Mouse (Mus musculus): Measurements from ENCODE around the gene Otud7a. TPM values are rescaled to one million over a fixed set of nuclear protein-coding genes. Genes with fewer than 3 reads are reported as not detected.

Gene Otud7a
- 0.32 and 0.43 TPM in 2 replicates for polyA plus RNA-seq (2012; rRNA removed)

DNA sequence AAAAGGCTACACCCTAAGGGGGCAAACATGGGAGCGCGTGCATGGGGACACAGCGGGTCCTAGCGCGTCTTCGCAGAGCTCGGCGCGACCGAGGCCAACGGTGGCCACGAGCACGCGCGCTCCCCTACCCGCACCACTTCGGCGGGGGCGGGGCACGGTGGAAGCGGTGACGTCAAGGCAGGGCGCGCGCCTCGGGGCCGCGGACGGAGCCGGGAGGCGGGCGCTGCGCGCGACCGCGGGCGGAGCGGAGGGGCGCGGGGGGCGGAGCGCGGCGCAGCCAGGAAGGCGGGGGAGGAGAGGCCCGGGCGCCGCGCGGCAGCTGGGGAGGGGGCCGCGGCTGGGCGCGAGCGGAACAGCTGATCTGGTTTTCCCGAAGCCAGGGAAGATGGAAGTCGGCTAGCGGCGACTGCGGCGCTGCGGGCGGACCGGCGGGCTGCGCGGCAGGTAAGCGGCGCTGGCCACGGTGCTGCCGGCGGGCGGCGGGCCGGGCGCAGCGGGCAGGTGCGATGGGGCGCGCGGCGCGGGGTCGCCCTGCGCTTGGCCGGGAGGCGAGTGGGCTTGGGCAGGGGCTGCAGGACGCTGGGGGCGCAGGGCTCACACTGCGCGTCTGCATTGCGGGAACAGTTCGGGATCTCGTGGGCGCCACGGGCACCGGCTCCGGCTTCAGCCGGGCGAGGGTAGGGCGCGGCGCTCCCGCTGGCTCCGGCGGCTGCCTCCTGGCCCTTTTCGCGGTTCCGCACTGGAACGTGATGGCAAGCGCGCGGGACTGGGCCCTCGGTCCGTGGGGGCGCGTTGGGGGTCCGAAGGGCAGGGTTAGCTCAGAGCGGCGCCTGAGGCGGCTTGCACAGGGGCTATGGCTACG is at the start of gene Otud7a:
Otud7a (plus strand) TSS at position 268 of the 862 bp plus-strand sequence.

Other genes with a start within 250 kb of the Otud7a start
- 0.63 and 0.64 TPM in 2 replicates for gene Chrna7, start 232.2 kb upstream of the Otud7a start, polyA plus RNA-seq (2012; rRNA removed)

All from colon, adult 2 months (tissue).